Mouse (Mus musculus) limb, embryonic 12.5 days (tissue): Measurements from ENCODE around the gene Prom1. TPM values are rescaled to one million over a fixed set of nuclear protein-coding genes. Genes with fewer than 3 reads are reported as not detected.

Source experiments
- ATAC-seq: fragments of 200-750 bp; cut with Nextera tagmentation; 2 replicates; pipeline ENCODE4 v1.8.0; 2017; ENCODE audit warnings: low read depth, moderate TSS enrichment; ENCODE audit not compliant: insufficient number of reproducible peaks, insufficient read depth, low FRiP score, low TSS enrichment
- H3K27ac ChIP-seq: fragments of 300-500 bp; sonication (generic); 2 replicates; pipeline ENCODE4 v1.5.1; 2016; ENCODE audit warnings: mild to moderate bottlenecking, moderate library complexity
- H3K27me3 ChIP-seq: fragments of 300-500 bp; sonication (generic); 2 replicates; pipeline ENCODE4 v1.6.1; 2016; ENCODE audit warnings: mild to moderate bottlenecking, moderate library complexity
- H3K36me3 ChIP-seq: fragments of 300-500 bp; sonication (generic); 2 replicates; pipeline ENCODE4 v1.6.1; 2016; ENCODE audit warnings: mild to moderate bottlenecking, moderate library complexity
- H3K4me1 ChIP-seq: fragments of 300-500 bp; sonication (generic); replicated peaks from 2 replicates; pipeline ENCODE4 v1.6.1; 2016
- H3K4me2 ChIP-seq: fragments of 300-500 bp; sonication (generic); 2 replicates; pipeline ENCODE4 v1.6.1; 2016; ENCODE audit warnings: mild to moderate bottlenecking, moderate library complexity
- H3K4me3 ChIP-seq: fragments of 300-500 bp; sonication (generic); replicated peaks from 2 replicates; pipeline ENCODE4 v1.5.1; 2016; ENCODE audit warnings: mild to moderate bottlenecking
- H3K9ac ChIP-seq: fragments of 300-500 bp; sonication (generic); replicated peaks from 2 replicates; pipeline ENCODE4 v1.6.1; 2016; ENCODE audit warnings: mild to moderate bottlenecking, moderate library complexity
- H3K9me3 ChIP-seq: fragments of 300-500 bp; sonication (generic); 2 replicates; pipeline ENCODE4 v1.6.1; 2016; ENCODE audit warnings: mild to moderate bottlenecking, moderate library complexity
- WGBS: fragments of 180-500 bp; shearing (Covaris S2); methylation state at CpG from one replicate; pipeline ENCODE4 v1.1.7; 2016; 5-methylcytosine and 5-hydroxymethylcytosine counted together
- polyA plus RNA-seq: library from polyadenylated mRNA; unstranded; fragments of >200 nt; fragmentation: Nextera tagmentation; extraction: Ambion mirVana; gene quantifications from 2 replicates; pipeline ENCODE4 v1.2.1, GENCODE M21; 2016

Prom1 gene
- polyA plus RNA-seq, 1 experiment from 2014 or later, result 85.0 TPM

DNA sequence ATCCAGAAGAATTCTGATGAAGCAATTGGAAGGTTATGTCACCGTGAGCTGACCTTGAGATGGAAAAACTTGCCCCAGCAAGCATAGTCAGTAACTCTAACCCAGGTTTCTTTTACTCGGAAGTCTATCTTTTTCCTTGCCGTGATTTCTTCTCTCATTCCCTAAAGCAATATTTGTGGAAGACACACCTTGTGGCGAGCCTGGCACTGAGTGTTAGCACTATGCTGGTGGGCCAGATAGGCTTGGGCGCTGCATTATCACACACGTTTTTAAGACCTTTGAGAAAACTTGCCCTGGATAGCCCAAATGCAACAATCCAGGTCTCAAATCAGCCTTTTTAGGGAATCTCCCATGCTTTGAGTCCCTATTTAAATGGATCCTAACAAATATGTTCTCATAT lies 127.7 kb downstream of the Prom1 start:
- no peaks in the 10 kb centered on the region for H3K4me1 ChIP-seq
- H3K9ac ChIP-seq, result no peak overlapping the region
- H3K36me3 ChIP-seq, result no peaks in the 10 kb centered on the region
- no peaks in the 10 kb centered on the region; the same call in 1 of the 2 replicates for H3K27me3 ChIP-seq
- ATAC-seq, result no peak
- H3K9me3 ChIP-seq, result no peaks in the 10 kb centered on the region
- H3K4me2 ChIP-seq, result no peak overlapping the region
- WGBS, result 85% methylated on average over 6 of the region's 6 CpGs
- H3K27ac ChIP-seq, result no peak overlapping the region
- no peak overlapping the region for H3K4me3 ChIP-seq

DNA sequence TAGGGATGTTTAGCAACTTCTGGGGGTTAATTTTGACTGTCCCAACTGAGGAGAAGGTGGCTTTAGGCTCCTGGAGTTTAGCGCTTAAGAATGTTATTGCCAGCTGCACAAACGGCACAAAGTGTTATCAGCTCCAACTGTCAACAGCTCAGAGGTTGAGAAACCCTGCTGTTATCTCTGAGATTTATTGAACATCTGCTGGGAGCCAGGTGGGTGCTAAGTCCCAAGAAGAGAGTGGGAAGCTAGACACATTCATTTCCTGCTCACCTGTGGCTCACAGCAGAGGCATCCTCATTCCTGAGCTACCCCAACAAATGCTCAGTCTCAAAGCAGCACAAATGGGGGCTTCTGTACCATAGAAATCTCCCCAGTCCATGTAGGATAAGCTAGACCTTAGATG lies 130.7 kb downstream of the Prom1 start:
- Histone ChIP-seq H3K27ac (no peak overlapping the region), H3K36me3 (no peaks in the 10 kb centered on the region), H3K4me3 (no peak overlapping the region), H3K9ac (no peak overlapping the region), H3K27me3 (no peaks in the 10 kb centered on the region; the same call in 1 of the 2 replicates), H3K4me1 (no peaks in the 10 kb centered on the region), H3K4me2 (no peak overlapping the region), H3K9me3 (no peaks in the 10 kb centered on the region)
- WGBS, result 55% methylated on average over 2 of the region's 2 CpGs
- no peak for ATAC-seq

DNA sequence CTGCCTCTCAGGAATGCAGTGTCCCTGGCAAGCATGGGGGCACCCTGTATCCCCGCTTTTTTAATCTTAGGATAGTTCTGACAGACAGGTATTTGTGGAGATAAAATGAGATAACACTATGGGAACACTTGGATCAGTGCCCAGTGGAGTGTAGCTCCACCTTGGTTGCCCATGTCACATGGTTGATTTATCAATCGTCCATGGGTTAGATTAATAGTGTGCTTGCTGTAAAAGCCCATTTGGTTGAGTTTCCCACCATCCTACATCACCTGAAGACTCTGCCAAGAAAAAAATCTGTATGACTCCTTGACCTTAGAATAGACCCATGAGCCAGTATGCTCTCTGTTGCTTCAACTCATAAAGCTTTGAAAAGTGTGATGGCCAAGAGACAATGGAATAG lies 131.3 kb downstream of the Prom1 start:
- no peaks in the 10 kb centered on the region for H3K9me3 ChIP-seq
- H3K27ac ChIP-seq, result no peak overlapping the region
- 86% methylated on average over 2 of the region's 2 CpGs for WGBS
- no peak overlapping the region for H3K4me3 ChIP-seq
- no peak overlapping the region for H3K9ac ChIP-seq
- no peak overlapping the region for H3K4me2 ChIP-seq
- H3K27me3 ChIP-seq, result no peaks in the 10 kb centered on the region; the same call in 1 of the 2 replicates
- no peak for ATAC-seq
- no peaks in the 10 kb centered on the region for H3K36me3 ChIP-seq
- H3K4me1 ChIP-seq, result no peaks in the 10 kb centered on the region

DNA sequence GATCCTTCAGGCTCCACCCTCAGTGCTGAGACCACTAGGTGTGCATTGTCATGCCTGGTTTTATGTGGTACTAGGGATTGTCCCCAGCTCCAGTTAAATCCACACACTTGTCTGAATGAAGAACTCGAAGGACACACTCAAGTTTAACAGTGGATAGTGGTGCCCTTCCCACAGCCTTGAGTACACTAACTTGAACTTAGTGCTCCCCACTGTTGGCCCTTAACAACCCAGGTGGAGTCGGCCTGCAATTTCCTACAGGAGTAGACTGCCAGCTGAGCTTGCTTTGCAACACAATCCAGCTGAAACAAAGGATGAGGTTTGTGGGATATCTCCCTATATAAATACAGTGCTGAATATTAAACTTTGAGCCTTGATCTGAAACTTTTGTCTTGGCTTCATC lies 133.2 kb downstream of the Prom1 start:
- Histone ChIP-seq H3K27me3 (no peaks in the 10 kb centered on the region; the same call in 1 of the 2 replicates), H3K4me2 (no peak overlapping the region), H3K9ac (no peak overlapping the region), H3K4me1 (no peaks in the 10 kb centered on the region), H3K4me3 (no peak overlapping the region), H3K9me3 (no peaks in the 10 kb centered on the region), H3K27ac (no peak overlapping the region), H3K36me3 (no peaks in the 10 kb centered on the region)
- WGBS, result 69% methylated on average over 2 of the region's 2 CpGs
- ATAC-seq, result no peak

DNA sequence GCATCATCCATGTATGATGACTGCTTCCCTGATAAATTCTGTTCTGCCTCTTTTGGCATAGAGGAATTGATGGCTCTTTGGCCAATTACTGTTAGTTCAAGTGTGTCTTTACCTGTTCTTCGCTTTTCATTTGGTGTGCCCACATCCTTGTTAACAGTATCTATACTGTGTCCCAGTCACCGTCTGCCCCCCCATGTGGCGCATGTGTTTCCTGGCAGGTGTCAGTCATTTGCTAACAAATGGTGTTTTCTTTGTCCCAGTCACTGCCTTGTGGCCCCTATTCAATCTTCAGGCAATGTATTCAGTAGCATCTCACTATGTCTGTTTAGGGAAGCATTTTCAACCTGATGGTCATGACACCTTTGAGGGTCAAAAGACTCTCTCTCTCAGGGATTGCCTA lies 140.8 kb downstream of the Prom1 start:
- Histone ChIP-seq H3K4me1 (no peaks in the 10 kb centered on the region), H3K27ac (no peak overlapping the region), H3K27me3 (no peaks in the 10 kb centered on the region), H3K9me3 (no peaks in the 10 kb centered on the region), H3K4me2 (no peak overlapping the region), H3K9ac (no peak overlapping the region), H3K4me3 (no peak overlapping the region), H3K36me3 (no peaks in the 10 kb centered on the region)
- WGBS, result 85% methylated on average over 3 of the region's 3 CpGs
- ATAC-seq, result no peak

DNA sequence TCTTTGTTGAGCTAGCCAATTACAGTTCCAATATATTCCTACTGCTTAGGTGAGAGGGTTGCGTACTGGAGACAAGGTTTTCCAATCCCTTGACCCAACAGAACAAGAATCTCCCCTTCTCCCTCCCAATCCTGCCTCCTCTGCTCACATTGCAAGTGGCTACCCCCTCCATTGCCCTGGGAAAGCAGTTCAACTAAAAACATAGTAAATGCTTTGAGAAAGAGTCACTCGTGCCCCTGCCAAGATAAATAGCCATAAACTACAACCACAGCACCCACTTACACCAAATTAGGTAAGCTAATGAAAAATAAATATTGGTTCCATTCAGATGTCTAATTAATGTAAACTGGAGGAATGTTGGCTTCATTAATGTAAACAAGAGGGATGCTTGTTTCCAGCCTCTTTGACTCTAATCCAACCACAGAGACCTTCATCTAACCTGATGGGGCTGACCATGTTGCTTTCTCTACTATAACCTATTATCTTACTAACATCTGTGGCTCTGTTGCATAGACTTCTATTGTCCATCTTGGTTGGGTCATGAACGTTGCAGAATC lies 141.9 kb downstream of the Prom1 start:
- H3K9me3 ChIP-seq, result no peaks in the 10 kb centered on the region
- ATAC-seq, result no peak
- H3K9ac ChIP-seq, result no peak overlapping the region
- H3K27ac ChIP-seq, result no peak overlapping the region
- H3K27me3 ChIP-seq, result no peaks in the 10 kb centered on the region
- WGBS, result 77% methylated on average over 3 of the region's 3 CpGs
- no peak overlapping the region for H3K4me2 ChIP-seq
- no peak overlapping the region for H3K4me3 ChIP-seq
- H3K4me1 ChIP-seq, result no peaks in the 10 kb centered on the region
- no peaks in the 10 kb centered on the region for H3K36me3 ChIP-seq

DNA sequence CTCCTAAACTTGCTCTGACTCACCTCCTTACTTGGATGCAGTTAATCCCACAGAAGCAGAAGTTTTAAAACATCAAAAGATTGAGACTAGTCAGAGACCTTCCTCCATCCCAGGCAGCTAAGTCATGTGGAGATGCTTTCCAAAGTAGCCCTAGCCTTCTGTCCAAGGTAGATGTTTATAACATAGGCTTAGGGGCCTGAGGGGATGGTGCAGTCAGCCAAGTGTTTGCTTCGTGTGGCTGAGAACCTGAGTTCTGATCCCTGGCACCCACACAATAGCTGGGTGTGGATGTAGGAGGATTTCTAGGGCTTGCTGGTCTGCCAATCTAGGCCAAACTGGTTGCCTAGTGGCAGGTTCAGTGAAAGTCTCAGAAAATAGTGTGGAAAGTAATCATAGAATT lies 148.6 kb downstream of the Prom1 start:
- Histone ChIP-seq H3K4me1 (peaks cover 12% of the 10 kb centered on the region), H3K27ac (no peak overlapping the region), H3K9ac (no peak overlapping the region), H3K36me3 (no peaks in the 10 kb centered on the region), H3K27me3 (no peaks in the 10 kb centered on the region), H3K4me2 (no peak overlapping the region), H3K4me3 (no peak overlapping the region), H3K9me3 (no peaks in the 10 kb centered on the region)
- ATAC-seq, result no peak
- WGBS, result 79% methylated on average over 1 of the region's 1 CpGs

DNA sequence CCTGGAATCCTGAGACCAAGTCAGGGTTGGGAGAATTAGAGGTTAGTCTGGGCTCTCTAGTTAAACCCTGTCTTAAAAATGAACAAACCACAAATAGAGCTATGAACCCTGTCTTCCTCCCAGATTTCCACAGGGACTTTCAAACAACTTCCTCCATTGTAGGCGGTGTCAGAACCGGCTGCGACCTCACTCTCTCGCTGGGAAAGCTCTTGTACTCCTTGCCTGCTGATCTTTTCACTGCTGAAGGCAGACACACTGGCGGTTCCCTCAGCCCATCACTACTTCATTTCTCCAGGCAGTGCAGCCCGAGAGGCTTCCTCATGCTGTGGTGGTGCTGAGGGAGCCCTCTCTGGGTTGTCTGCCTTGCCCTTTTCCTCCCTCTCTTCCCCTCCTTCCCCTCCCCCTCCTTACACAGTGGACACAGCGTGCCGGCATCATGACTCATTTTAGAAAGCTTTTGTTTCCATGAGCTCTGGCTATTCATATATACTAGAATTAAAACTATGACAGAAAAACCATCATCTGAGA lies 153.0 kb downstream of the Prom1 start:
- Histone ChIP-seq H3K27ac (peak overlapping the region; percentile 64; the same call in 1 of the 2 replicates), H3K36me3 (no peaks in the 10 kb centered on the region), H3K4me3 (peak overlapping the region; percentile 5; the same call in 1 of the 2 replicates), H3K4me2 (peak overlapping the region; percentile 68), H3K27me3 (no peaks in the 10 kb centered on the region), H3K9me3 (no peaks in the 10 kb centered on the region), H3K9ac (no peak overlapping the region), H3K4me1 (peaks cover 25% of the 10 kb centered on the region)
- ATAC-seq, result no peak; the same call in 1 of the 2 replicates
- 8% methylated on average over 8 of the region's 8 CpGs for WGBS

DNA sequence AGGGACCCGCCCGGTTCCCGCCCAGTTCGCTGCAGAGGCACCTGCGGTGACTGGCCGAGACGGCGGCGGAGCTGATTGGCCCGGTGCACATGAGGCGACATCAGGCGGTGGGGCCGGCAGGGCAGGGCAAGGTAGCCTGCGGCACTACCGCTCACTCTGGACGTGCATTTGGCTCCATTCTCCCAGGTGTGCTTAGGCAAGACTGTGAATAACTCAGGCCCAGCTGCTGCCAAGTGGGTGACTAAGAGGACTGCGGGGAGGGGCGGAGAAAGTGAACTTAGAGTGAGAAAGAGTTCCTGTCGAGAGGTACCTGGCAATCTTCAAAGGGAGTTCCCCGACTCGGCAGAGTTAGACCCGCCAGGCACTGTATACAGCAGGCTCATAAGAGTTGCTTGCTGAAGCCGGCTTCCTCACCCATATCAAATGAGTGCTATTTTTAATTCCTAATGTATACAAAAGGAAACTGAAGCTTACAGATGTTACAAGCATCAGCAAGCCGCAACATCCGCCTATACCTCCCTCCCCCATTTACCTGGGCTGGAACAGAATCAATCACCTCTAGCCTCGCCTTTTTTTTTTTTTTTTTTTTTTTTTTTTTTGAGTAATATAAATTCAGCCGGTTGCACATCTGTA lies 153.6 kb downstream of the Prom1 start:
- WGBS, result 1% methylated on average over 27 of the region's 27 CpGs
- H3K4me1 ChIP-seq, result peaks cover 23% of the 10 kb centered on the region
- peak; percentile 92 for ATAC-seq
- H3K27ac ChIP-seq, result peak overlapping the region; percentile 20
- H3K27me3 ChIP-seq, result no peaks in the 10 kb centered on the region
- H3K9ac ChIP-seq, result no peak overlapping the region
- peak overlapping the region; percentile 31 for H3K4me3 ChIP-seq
- H3K36me3 ChIP-seq, result no peaks in the 10 kb centered on the region
- no peaks in the 10 kb centered on the region for H3K9me3 ChIP-seq
- peak overlapping the region; percentile 68 for H3K4me2 ChIP-seq

DNA sequence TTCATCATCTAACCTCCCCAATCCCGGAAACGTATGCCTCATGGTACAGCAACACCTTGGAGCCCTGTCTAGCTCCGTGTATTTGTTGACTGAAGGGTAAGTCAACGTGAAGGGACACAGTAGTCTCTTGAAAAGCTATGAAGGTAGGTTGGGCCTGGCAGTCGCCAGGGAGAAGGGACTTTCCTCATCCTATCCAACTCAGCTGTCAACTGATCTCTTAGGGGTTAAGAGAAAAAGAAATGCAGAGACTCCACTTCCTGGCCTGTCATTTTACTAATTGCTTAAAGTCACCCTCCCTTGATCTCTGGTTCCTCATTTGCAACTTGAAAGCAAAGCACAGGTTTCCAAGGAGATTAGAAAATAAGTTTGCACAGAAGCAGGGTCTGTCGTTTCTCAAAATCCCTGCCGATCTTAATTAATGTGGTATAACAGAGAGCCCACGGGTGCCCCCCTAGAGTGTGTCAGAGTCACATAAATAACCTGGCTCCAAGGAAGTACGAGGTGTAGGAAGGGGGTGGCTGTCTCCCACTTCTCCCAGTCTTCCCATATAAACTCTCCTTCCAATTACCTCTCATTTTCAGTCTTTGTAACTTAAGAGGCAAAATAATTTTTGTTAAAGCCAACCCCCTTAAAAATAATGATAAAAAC lies 154.4 kb downstream of the Prom1 start:
- no peak overlapping the region for H3K9ac ChIP-seq
- H3K4me1 ChIP-seq, result peaks cover 22% of the 10 kb centered on the region
- H3K36me3 ChIP-seq, result no peaks in the 10 kb centered on the region
- H3K4me2 ChIP-seq, result peak overlapping the region; percentile 68
- H3K9me3 ChIP-seq, result no peaks in the 10 kb centered on the region
- 17% methylated on average over 9 of the region's 9 CpGs for WGBS
- no peaks in the 10 kb centered on the region for H3K27me3 ChIP-seq
- H3K27ac ChIP-seq, result peak overlapping the region; percentile 20; the same call in 1 of the 2 replicates
- peak overlapping the region; percentile 31; the same call in 1 of the 2 replicates for H3K4me3 ChIP-seq
- ATAC-seq, result peak; percentile 68; the same call in 1 of the 2 replicates
